Mouse (Mus musculus) bone marrow, adult 2 months (tissue): ENCODE data around the gene Lrrc1.

Experiments
- CTCF ChIP-seq: fragments of 200-500 bp; IDR thresholded peaks from 2 replicates; pipeline ENCODE4 v1.5.1; 2011; ENCODE audit warnings: low read length, control low read depth; ENCODE audit not compliant: control insufficient read depth, insufficient read depth
- POLR2A ChIP-seq: fragments of 200-500 bp; IDR thresholded peaks from 2 replicates; pipeline ENCODE4 v1.6.1; 2011; ENCODE audit warnings: low read depth, mild to moderate bottlenecking, control low read depth, low read length, borderline replicate concordance; ENCODE audit not compliant: control insufficient read depth

GRCm38 (mm10) chr9:77485915-77486314 is 58.8 kb downstream of the Lrrc1 start:
- TF ChIP-seq CTCF (no peak), POLR2A (no peak)
